Mouse (Mus musculus): Measurements from ENCODE around the gene Gimap5.

Gimap5 gene

DNA sequence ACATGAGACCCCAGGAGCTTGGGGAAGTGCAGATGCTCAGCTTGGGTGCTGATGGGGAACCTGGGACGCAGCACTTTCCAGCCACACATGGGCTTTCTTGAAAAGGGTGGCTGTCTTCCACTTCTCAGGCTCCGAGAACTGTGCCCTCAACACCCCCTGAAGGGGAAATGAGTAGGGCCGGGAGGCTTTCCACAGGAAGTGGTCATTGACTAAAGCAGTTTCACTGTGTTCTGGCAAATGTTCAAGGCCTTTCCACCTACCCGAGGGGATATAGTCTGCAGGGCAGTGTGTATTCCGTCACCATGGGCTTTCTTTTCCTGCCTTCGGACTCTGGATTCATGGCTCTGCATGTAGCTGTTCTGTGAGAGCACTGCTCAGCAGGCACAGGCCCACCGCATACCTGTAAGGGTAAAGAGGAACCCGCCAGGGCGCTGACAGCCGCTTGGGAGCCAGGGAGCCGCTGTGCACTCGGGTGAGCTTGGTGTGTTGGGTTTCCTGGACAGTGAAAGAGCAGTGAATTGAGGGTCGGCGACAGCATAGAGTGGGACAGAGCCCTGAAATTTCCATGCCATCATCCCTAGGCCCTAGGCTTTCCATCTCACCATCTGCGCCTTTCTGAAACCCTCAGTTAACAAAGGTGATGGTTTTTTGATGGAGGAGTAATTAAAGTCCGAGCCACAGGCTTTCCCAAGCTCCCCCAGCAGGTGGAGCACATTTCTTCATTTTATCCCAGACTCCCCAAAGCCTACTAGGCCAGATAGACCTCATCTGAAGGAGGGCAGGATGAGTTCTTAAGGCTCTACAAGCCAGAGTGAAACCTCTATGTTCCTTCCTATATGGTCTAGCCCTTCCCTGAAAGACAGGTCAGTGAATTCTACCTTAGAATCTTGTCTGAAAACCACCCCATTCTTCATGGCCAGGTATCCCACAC lies at the start of gene Gimap5:
TSS of gene Gimap5 (plus strand) at position 239 of the 931 bp plus-strand sequence.
- in situ Hi-C loops (cut with MboI, MseI), result no loop called here

DNA sequence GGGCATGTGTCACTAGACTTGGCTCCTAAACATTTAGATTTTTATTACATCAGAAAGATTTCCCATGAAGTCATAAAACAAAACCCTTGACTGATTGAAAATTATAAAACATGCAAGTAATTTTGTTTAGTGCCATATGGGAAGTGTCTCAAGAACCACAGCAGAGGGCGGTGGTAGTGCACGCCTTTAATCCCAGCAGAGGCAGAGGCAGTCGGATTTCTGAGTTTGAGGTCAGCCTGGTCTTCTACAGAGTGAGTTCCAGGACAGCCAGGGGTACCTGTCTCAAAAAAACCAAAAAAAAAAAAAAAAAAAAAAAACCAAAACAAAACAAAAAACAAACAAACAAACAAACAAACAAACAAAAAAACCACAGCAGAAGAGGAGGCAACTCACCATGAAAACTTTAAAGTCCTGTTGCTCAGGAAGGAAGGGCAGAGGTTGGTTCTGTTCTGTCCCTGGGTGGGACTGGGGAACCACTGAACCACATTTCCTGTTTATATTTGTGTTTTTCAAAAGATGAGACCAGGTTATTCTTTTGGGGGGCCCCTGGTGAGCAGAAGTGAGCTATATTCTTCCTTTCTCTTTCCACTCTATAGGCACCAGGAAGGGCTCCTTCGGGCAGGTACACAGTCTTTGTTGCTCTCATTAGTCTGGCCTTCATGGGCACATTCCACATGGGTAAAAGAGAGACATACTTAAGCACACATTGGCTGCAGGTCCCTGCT lies 49.0 kb upstream of the Gimap5 start:
- in situ Hi-C loops (cut with MboI, MseI), result loop anchor here (25.0 kb wide), 1 partner anchor 935 kb away; no protein-coding TSS in a partner anchor

DNA sequence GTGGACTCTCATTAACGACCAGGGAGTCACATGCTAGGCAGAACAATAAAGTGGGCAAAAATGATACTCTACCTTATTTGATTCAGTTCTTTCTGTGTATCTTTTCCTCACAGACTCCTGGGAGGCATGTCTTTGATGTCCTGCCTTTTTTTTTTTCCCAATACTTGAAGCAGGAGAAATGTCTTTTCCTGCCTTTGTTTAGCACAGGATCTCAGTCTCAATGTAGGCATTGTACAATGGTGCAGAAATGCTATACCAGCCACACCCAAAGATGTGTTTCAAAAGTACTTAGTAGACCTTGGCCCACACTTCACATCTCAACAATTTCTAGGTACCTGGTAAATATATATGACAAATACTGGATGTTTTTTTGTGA lies 48.5 kb upstream of the Gimap5 start:
- in situ Hi-C loops (cut with MboI, MseI), result loop anchor here (25.0 kb wide), 1 partner anchor 935 kb away; no protein-coding TSS in a partner anchor

DNA sequence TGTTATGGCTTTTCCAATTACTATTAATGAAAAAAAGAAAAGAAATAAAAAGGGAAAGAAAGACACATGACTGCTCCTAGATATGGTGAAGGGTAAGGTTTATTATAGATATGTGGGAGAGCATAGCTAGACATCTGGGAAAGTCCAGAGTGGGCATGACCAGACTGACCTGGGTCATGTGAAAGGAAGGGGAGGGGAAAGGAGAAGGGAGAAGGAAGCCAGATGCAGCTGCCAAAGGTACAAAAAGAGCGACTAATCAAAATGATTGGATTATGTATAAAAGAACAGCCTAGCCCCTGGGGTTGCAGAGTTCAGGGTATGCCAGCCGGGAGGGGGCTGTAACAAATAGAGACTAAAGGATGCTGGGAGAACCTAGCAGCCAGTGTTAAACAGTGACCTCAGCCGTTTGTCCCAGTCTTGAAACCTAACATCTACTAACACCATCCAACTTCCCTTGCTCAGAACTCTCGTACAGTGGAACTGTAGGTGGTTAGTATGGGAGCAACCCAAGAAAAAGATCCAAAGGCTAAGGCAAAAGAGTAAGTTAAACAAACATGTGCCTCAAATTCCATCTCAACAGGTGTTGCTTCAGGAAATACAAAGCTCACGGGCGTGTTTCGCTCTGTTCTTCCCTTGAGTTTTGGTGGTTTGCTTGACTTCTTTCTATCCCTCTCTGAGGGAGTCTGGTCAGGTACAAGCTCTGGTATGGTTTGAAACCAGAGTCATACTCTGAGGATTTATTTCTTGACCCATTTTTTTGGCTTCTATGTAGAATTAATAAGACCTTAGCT lies 47.7 kb upstream of the Gimap5 start:
- in situ Hi-C loops (cut with MboI, MseI), result loop anchor here (25.0 kb wide), 1 partner anchor 936 kb away; no protein-coding TSS in a partner anchor

DNA sequence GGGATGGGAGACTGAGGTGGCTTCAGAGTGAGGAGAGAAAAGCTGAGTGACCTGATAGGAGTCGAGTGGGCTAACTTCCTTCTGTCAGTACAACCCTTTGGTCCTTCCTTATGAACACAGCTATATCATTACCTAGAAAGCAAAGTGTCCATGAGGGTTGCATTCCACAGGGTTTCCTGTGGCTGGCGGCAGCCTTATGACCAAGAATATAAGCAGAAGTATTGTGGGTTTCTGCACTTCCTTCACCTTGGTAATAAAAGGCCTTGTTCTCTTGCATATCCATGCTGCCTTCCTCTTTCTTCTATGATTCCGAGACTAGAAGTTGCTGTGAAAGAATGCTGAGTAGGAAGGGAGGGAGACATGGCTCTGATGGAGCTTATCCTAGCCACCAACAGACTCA lies 47.1 kb upstream of the Gimap5 start:
- in situ Hi-C loops (cut with MboI, MseI), result loop anchor here (25.0 kb wide), 1 partner anchor 937 kb away; no protein-coding TSS in a partner anchor

DNA sequence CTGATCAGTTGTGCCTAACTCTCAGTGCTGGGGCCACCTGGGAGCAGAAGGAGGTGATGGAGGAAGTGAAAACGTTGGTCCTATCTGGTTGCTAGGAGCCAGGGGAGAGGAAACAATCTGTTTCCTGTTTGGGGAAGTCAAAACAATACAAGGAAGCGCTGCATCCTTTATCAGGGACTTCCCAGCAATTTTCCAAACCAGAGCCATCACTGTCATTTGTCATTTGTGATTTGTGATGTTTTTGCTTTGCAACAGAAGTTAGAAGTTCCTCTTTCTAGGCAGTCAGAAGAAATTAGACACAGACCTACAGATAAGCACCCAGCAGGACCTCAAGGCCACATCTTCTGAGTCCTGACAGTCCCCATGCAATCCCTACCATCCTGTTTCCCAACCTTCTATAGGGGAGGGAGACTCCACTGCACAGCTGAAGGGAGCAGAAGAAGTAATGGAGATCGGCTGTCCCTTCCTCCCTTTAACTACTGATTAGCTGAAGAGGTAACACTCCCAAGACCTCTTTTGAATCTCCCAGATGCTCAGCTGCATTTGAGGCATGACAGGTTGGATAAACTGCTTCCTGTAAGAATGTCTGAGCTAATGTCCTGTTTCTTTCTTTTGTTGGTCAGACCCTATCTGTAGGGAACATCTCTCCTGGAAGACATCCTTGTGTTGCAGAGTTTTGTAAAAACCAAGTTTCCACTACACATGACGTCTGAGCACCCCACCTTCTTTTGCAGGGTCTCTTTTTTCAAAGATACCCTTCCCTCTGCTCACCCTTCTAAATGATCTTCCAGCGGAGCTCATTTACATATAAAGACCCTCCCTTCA lies 45.5 kb upstream of the Gimap5 start:
- in situ Hi-C loops (cut with MboI, MseI), result loop anchor here (5.0 to 25.0 kb wide), 3 partner anchors 42 to 1862 kb away; partner anchors contain the start of gene Cycs

DNA sequence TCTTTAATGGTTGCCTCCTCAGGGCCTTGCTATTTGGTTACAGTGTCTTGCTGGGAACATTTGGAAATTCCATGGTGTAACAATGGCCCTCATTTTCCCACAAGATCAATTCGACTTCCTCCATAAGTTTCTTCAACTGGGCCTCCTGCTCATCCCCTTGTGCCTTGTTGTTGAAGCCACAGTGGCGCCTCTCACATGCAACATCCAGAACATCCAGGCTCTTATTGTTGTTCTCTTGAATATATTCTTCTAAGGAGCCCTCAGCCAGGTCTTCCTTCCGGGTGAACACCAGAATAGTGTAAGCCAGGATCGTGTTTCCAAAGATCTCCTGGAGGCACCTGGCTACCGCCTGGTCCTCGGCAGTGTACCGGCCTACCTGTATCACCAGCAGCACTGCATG lies 43.9 kb upstream of the Gimap5 start:
- in situ Hi-C loops (cut with MboI, MseI), result loop anchor here (5.0 to 25.0 kb wide), 3 partner anchors 40 to 1860 kb away; partner anchors contain the start of gene Cycs

DNA sequence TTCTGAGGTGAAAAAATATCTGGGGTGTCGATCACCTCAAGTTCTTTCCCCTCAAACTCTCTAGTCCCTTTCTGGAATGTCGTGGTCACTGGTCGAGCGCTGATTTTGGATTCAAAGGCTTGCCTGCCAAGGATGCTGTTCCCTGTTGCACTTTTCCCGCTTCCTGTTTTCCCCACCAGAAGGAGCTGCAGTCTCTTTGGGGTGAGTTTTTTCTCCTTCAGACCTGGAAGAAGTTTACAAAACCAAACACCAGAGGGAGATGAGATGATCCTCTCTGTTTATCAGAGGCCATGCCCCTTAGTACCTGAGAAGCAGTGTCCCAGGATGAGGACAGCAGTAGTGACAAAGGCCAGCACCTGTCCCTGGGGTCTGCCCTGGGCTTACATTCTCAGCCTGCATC lies 43.4 kb upstream of the Gimap5 start:
- in situ Hi-C loops (cut with MboI, MseI), result loop anchor here (5.0 to 25.0 kb wide), 3 partner anchors 40 to 1860 kb away; partner anchors contain the start of gene Cycs

DNA sequence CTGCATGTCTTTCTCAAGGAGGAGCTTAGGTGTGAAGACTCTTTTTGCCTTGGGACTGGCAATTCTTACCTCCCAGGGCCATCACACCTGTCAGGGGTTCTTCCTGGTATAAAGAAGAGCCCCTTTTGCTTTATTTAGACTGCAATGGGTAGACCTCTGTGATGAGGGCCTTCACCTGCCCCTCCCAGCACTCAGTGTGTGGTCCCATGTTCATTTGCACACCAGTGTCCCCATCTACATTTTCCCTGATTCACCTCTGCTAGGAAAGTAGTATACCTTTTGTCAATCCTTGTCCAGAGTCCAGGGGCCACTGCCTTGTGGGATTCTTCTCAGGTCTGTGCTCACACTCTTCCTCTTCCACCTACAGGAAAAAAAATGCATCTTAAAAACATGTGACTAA lies 41.9 kb upstream of the Gimap5 start:
- in situ Hi-C loops (cut with MboI, MseI), result loop anchor here (5.0 to 25.0 kb wide), 3 partner anchors 38 to 1858 kb away; partner anchors contain the start of gene Cycs

DNA sequence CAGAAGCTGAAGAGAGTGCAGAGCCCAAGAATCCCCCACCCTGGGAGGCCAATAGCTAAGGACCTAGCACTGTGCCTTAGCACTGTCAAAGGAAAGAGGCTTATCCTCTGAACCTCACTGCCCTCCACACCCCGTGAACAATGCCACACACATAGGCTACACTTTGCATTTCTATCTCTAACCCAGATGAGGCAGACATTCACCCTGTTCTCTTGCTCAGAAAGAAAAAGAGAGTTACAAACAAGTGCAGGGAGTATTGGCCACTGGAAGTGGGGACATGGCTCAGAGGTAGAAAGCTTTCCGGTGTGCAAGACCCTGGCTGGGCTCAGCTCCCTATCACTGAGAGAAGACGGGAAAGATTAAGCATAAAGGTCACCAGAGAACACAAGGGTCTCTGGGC lies 39.9 kb upstream of the Gimap5 start:
- in situ Hi-C loops (cut with MboI, MseI), result loop anchor here (25.0 kb wide), 2 partner anchors 1044 to 1856 kb away; partner anchors contain the start of gene Cycs

DNA sequence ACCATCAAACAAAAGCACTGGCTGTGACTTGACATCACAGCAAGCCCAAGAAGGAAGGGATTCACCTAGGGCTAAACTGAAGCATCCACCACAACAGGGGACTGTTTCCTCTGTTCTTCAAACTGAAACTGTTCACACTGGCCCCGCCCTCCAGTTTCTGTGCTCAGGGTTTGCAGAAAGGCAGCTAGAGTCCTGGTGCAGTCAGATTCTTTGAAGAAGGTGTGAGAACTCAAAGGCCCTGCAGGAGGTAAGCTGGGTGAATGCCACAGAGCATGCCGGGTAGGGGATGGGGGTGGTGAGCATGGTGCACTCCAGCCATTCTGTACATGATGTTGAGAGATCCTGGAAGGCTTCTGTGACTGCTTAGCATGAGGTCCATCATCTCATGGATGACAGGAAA lies 27.5 kb upstream of the Gimap5 start, which contains the start of the genes Gm28053 and Gimap7:
TSS of gene Gm28053 (plus strand) at position 153 of the 400 bp plus-strand sequence.
TSS of gene Gimap7 (plus strand) at position 167 of the 400 bp plus-strand sequence.
- in situ Hi-C loops (cut with MboI, MseI), result loop anchor here (25.0 kb wide), 2 partner anchors 1056 to 1844 kb away; partner anchors contain the start of gene Cycs

DNA sequence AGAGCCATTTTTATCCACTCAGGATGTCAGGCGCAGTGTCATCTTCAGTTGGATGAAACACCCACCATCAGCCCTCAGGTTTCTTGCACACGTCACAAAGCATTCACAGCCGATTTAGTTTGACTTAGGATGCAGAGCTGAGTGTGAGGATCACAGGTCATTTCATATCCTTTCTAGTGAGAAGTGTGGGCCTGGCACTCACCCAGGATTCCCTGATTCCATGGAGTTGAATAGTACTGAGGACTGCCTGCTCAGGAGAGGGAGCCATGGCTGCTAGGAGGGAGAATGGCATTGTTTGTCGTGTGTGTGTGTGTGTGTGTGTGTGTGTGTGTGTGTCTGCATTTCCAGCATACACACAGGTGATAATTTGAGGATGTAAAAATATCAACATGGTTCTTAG lies 25.7 kb upstream of the Gimap5 start:
- in situ Hi-C loops (cut with MboI, MseI), result loop anchor here (25.0 kb wide), 2 partner anchors 1058 to 1842 kb away; partner anchors contain the start of gene Cycs

DNA sequence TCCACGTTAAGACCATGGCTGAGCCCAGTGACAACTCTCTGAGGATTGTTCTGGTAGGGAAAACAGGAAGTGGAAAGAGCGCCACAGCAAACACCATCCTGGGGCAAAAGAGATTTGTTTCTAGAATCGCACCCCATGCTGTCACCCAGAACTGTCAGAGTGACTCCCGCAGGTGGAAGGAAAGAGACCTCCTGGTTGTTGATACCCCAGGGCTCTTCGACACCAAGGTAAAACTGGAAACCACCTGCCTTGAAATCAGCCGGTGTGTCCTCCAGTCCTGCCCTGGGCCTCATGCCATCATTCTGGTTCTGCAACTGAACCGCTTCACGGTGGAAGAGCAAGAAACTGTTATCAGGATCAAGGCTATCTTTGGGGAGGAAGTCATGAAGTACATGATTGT lies 22.5 kb upstream of the Gimap5 start:
- in situ Hi-C loops (cut with MboI, MseI), result loop anchor here (25.0 kb wide), 2 partner anchors 1061 to 1839 kb away; partner anchors contain the start of gene Cycs

DNA sequence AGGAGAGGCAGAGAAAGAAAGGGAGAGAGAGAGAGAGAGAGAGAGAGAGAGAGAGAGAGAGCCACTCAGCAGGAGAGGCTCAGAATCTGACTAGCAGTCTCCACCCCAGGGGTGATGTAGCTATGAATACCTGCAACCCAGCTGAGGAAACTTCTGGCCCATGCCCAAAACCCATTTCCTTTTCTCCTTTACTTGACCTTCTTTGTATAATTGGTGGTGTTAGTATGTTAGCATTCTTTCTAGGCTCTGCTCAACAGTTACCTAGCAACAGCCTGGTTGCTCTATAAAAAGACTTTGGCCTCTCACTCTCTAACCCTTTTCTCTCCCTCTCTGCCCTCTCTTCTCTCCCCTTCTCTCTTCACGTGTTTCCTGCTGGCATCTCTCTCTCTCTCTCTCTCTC lies 20.5 kb upstream of the Gimap5 start:
- in situ Hi-C loops (cut with MboI, MseI), result no loop called here

DNA sequence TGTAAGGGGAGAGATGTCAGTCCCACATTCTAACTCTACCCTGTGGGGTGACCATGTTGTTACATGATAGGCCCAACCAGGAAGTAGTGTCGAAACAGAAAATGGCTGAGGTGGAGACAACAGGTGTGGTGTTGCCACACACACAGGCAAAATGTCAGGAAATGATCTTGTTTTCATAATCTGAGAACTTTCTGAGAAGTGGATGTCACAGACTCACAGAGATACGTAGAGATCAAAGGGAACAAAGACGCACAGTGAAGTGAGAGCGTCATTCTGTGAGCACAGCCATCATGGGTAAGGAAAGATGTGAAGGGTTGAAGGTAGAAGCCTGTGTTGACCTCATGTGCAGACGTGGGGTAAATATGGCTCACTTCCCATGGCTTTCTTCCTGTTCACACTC lies 18.2 kb upstream of the Gimap5 start:
- in situ Hi-C loops (cut with MboI, MseI), result no loop called here

DNA sequence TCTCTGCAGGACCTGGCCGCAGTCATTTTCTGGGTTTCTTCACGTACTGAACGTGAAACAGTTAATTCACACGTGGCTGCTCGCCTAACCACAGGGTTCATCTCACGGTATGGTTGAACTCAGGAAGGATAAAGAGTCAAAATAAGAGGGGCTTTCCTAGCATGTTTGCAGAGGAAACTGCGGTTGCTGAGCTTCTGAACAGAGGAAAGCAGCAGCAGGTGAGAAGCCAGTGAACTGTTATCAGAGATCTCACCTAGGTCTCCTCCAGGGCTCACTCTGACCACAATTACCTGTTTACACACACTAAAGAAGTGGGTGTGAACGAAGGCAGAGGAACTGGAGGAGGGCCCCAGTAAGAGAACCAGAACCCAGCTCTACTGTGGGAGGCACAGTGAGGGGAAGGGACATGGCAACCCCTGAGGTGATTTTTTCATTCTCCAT lies 13.1 kb upstream of the Gimap5 start:
- in situ Hi-C loops (cut with MboI, MseI), result no loop called here

DNA sequence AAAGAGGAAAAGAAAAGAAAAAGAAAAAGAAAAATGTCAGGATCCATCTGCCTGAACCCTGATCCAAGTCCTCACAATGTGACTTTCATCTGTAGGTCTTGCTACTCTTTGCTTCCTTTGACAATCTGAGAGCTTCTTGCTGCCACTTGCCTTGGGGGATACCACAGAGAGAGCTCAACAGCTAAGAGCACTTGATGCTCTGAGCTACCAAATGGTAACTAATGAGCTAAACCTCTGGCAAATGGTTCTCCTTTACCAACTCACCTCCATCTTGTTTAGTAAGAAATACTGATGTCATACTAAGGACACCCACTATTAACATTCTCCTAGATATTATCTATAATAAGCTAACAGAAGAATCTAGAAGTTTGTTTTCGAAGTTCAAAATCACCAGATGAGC lies 12.3 kb upstream of the Gimap5 start:
- in situ Hi-C loops (cut with MboI, MseI), result no loop called here

DNA sequence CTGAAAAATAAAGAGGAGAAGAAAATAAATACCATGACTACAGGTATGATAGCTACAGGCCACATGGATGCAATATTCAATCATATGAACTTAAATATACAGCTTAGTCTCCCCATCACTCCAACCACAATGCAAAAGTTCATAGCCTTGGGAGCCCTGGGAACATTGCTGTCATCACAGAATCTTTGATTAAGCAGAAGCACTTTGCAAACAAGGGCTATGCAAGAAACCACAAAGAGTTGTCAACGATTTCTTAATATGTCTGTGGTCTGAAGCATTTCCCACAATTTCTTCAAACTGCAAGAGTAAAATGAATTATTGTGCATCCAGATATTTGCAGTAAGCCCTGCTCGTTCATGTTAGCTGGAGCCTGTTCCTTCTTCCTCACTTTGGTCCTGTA lies 8.9 kb upstream of the Gimap5 start:
- in situ Hi-C loops (cut with MboI, MseI), result no loop called here

DNA sequence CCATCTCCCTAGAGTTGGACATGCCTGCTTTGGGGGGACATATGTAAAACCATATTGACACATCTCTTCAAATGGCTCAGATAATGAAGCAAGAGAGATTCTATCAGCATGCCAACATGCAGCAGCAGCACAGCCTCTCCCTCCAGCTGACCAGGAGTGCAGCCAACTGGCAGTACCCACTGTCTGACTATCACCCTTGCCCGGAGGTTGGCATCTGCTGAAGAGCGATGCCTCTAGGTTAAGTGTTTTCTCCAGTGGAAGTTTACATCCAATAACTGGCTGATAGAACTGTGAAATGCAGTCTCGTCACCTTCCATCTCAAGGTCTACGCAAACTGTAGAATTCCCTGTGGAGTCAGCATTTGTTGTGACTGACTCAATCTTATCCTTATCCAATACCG lies 8.3 kb upstream of the Gimap5 start:
- in situ Hi-C loops (cut with MboI, MseI), result no loop called here
